Mouse (Mus musculus) mesoderm, embryonic 11.5 days (tissue): ENCODE measurements around the gene Rabac1.

Experiments used
- DNase-seq: peaks from one replicate; pipeline ENCODE4 v3.0.0-alpha.2; 2012; ENCODE audit warnings: low read depth, low spot score

Rabac1 gene

GRCm38 (mm10) chr7:24980439-24980838, 7.9 kb upstream of the Rabac1 start:
- DNase-seq, result no peak

DNA sequence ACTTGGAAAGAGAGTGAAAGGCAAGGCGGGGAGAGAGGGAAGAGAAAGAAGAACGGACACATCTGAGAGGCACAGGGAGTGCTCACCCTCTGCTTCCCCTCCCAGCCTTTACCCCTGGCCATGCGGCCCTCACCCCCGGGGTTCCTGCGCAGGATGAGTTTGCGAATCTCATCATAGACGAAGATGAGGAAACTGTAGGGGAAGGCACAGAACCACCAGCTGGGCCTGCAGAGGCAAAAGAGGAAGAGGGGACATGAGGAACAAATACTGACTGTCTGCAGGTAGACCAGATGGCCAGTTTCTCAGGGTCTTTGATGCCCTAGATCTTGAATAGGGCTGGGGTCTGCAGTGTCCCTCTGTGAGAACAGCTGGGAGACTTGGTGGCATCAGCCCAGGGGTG, 6.2 kb upstream of the Rabac1 start:
- DNase-seq, result no peak

GRCm38 (mm10) chr7:24974893-24975595, 2.5 kb upstream of the Rabac1 start:
- DNase-seq, result peak; percentile 74

GRCm38 (mm10) chr7:24973902-24974301, 1.3 kb upstream of the Rabac1 start:
- DNase-seq, result no peak

DNA sequence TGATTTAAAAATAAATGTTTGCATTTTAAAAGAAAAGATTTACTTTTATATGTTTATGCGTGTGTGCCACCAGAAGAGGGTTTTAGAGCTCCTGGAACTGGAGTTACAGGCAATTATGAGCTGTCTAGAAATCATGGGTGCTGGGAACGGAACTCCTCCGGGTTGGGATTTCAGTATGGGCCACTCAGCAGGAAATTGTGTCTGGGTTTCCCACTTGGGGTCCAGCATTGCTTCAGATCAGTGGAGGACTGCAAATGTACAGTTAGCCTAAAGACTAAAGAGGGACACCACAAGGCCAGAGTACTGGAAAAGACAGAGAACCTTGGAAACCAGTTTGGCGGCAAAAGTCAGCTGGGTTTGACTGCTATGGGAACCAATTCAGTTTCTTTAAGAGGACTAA, 654 bp upstream of the Rabac1 start:
- no peak for DNase-seq

DNA sequence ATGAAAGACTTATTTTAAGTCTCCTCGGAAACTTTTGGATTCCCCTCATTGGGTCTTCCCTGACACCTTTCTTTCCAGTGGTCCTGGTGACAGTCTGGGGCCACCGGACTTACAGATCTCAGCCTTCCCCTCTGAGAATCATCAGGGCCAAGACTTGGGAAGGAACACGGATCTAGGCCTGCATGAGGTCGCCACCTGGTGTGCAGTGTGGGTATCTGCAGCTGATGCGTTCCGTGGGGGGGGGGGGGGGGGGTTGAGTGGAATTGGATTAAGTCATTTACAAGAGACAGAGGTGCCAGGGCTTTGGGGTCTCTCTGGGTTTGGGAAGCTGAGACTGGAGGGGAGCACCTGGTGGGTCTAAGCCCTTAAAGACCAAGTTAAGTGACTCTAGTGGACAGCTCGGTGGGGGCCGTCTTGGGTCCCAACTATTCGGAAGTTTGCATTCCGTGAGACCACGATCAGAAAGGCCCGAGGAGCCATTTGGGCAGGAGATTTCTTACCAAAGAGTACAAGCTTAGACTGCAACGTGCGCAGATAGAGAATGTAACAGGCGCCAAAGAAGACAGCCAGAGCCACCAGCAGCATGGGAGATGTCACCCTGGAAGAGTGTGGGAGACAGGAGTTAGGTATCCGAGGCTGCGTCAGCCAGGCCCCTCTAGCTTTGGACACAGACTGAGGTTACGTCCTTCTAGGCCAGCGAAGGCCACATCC, 1.1 kb downstream of the Rabac1 start:
- peak; percentile 71 for DNase-seq

GRCm38 (mm10) chr7:24970341-24970740, 2.2 kb downstream of the Rabac1 start:
- DNase-seq, result no peak

GRCm38 (mm10) chr7:24969805-24970204, 2.7 kb downstream of the Rabac1 start:
- no peak for DNase-seq

GRCm38 (mm10) chr7:24968463-24968862, 4.1 kb downstream of the Rabac1 start:
- no peak for DNase-seq

DNA sequence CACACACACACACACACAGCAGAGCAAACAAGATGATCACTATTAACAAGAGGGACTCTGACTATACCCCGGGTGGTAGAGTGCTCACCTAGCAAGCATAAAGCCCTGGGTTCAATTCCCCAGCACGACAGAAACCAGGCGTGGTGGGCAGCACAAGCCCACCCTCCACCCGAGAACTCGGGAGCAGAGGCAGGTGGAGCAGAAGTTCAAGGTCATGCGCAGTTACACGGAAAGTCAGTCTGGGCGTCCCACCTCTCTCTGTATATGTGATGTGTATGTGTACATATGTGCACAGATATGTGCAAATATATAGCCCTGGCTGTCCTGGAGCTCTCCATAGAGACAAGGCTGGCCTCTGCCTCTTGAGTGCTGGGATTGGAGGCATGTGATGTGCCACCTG, 4.6 kb downstream of the Rabac1 start:
- no peak for DNase-seq

- peak; percentile 84 for DNase-seq
These were observed 7.5 kb downstream of the Rabac1 start for GRCm38 (mm10) chr7:24964897-24965535.

DNA sequence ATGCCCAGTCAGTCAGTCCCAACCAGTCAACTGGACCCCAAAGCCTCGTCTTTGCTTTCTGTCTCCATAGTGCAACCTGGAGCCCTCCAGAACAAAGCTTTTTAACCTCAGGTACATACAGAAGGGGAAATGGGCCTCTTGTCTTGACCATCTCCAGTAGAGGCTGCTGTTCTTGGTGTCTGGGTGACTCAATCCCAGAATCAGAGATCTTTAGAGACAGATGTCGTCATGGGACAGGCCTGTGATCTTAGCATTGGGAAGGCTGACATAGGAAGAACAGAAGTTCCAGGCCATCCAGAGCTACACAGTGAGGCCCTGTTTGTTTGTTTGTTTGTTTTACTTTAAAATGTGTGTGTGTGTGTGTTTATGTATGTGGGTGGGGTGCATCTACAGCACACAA, 8.3 kb downstream of the Rabac1 start:
- DNase-seq, result no peak

GRCm38 (mm10) chr7:24955226-24955625, 17.3 kb downstream of the Rabac1 start:
- no peak for DNase-seq

DNA sequence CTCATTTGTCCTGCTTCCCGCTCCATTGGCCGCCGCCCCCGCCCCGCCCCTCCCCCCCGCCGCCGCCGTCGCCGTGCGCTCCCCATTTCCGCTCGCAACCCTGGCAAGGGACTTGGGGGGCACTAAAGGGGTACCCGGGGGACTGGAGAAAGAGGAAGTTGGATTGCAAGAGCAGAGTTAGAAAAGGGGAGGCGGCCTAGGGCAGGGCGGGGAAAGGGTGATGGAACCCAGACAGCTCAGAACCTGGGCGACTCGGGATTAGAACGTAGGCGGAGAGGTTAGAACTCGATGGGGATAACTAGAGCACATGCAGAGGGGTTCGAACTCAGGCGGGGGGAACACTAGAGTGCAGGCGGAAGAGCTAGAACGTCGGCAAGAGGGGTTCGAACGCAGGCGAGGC, 18.1 kb downstream of the Rabac1 start:
- DNase-seq, result no peak

DNA sequence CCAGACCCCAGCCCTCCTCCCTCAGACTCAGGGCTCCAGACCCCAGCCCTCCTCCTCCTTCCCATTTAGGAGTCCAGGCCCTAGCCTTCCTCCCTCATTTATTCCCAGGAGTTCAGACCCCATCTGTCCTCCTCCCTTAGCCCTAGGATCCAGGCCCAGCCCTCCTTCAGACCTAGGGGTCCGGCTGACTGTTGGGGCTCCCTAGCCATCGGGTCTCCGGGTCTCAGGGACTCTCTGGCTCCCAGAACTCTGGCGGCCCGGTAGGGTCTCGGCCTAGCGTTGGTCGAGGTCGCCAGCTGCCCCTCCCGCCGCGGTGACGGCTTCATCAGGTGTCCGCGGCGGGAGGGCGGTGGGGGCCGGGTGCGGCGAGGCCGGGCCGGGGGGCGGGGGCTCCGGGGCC, 18.6 kb downstream of the Rabac1 start:
- DNase-seq, result no peak

DNA sequence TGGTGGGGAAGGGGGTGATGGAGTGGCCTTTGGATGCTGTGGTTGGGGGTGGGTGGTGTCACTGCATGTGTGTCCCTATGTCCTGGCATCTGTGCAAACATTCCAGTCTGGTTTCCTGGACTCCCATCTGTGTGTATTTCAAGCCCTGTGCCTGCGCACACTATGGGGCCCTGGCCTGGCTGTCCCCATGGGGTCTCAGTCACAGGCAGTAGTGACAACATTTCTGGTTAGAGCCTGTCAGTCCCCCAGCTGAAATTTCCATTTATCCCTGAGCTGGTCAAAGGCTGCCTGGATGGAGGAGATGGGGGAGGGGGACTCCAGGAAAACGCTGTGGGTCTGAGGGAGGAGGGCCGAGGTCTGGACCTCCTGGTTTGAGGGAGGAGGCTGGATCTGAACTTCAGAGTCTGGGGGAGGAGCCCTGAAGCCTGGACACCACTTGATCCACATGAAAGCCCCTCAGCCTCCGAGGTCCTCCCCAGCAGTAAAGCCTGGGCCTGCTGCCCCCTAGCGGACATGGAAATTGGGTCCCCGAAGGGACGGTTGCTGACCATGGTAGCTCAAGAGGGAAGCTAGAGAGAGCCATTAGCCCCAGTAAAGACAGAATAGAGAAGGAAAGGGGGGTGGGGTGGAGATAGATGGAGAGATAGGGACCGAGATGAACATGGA, 22.5 kb downstream of the Rabac1 start:
- peak; percentile 91 for DNase-seq

DNA sequence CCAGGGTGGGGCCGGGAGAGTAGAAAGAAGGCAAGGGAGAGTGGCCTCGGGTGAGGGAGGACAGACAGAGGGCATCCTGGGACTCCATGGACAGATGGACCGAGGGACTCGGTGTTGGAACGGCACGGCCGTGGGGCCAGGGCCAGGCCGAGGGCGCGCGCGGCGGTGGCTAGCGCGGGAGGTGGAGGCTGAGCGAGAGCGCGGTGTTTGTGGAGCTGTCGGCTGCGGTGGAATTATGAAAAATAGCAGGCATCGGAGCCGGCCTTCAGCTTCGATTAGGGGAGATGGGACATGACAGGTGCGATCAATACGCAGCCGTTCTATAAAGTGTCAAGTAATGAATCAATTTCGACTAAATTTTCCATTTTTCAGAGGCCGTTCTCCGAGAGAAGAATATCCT, 23.8 kb downstream of the Rabac1 start:
- no peak for DNase-seq

DNA sequence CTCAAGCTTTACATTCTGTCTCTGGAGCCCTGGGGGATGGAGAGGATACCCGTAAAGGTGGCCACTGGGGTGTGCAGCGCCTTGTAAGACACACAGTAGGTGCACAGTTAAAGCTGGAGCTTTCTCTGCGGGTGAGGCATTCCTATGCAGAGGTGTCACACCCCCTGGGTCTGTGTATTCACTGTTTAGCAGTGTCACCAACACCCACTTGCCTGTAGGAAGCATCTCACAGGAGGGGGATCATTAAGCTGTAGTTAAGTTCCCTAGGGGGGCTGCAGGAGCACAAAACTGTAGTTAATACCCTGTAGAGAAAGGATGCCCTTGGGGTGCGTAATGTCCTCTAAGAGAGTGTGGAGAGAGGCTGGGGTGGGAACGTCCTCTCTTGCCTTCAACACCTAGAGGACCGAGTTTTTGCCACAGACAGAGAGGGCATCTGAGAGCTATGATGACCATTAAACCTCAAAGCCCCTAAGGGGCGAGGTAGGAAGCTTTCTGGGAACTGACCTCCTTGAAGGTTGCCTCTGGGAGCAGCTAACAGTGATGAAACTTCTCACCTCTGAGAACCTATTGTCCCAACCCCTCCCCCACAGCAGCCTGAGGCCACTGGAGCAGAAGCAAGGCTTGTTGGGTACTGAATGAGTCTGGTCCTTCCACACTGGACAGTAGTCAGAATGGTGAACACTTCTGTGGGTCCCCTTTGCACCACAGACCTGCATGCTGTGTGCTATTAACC, 25.1 kb downstream of the Rabac1 start:
- no peak for DNase-seq

GRCm38 (mm10) chr7:24944257-24944950, 28.1 kb downstream of the Rabac1 start, which contains the start of gene Gm4881:
TSS of gene Gm4881 (minus strand) at chr7:24944494.
- no peak for DNase-seq

GRCm38 (mm10) chr7:24943641-24944040, 28.9 kb downstream of the Rabac1 start:
- no peak for DNase-seq

DNA sequence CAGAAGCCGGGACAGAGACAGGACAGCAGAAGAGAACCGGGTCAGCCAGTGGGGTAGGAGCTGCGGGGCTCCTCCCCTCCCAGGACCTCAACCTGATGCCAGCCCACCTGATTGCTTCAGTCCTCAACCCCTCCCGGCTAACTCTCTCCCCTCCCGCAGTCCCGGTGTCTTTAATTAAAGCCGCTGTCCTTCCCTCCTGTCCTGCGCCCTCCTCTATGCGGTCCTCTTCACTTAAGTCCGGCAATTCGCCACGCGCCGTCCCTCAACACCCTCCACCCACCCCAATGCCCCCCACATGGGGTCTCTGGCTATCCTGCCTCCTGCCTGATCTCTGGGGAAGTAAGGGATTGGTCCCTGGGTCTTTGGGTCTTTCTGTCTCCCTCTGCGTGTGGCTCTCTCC, 40.9 kb downstream of the Rabac1 start:
- DNase-seq, result no peak
